Mouse (Mus musculus) liver, embryonic 12.5 days (tissue): ENCODE measurements around the gene Slc29a1. TPM values are rescaled to one million over a fixed set of nuclear protein-coding genes. Genes with fewer than 3 reads are reported as not detected.

Source experiments
- ATAC-seq: fragments of 200-750 bp; cut with Nextera tagmentation; 2 replicates; pipeline ENCODE4 v1.8.0; 2017; ENCODE audit warnings: moderate number of reproducible peaks, mild to moderate bottlenecking, moderate library complexity
- H3K27ac ChIP-seq: fragments of 300-500 bp; sonication (generic); 2 replicates; pipeline ENCODE4 v1.5.1; 2016; ENCODE audit warnings: mild to moderate bottlenecking
- H3K27me3 ChIP-seq: fragments of 300-500 bp; sonication (generic); replicated peaks from 2 replicates; pipeline ENCODE4 v1.6.1; 2016; ENCODE audit warnings: mild to moderate bottlenecking, moderate library complexity
- H3K36me3 ChIP-seq: fragments of 300-500 bp; sonication (generic); 2 replicates; pipeline ENCODE4 v1.6.1; 2016; ENCODE audit warnings: mild to moderate bottlenecking, moderate library complexity
- H3K4me1 ChIP-seq: fragments of 300-500 bp; sonication (generic); 2 replicates; pipeline ENCODE4 v1.6.1; 2016
- H3K4me2 ChIP-seq: fragments of 300-500 bp; sonication (generic); 2 replicates; pipeline ENCODE4 v1.6.1; 2016; ENCODE audit warnings: mild to moderate bottlenecking, moderate library complexity
- H3K4me3 ChIP-seq: fragments of 300-500 bp; sonication (generic); 2 replicates; pipeline ENCODE4 v1.5.1; 2016; ENCODE audit warnings: mild to moderate bottlenecking, moderate library complexity
- H3K9ac ChIP-seq: fragments of 300-500 bp; sonication (generic); 2 replicates; pipeline ENCODE4 v1.6.1; 2016; ENCODE audit warnings: mild to moderate bottlenecking, moderate library complexity
- H3K9me3 ChIP-seq: fragments of 300-500 bp; sonication (generic); replicated peaks from 2 replicates; pipeline ENCODE4 v1.6.1; 2016; ENCODE audit warnings: mild to moderate bottlenecking, moderate library complexity
- WGBS: fragments of 180-500 bp; shearing (Covaris S2); methylation state at CpG from one replicate; pipeline ENCODE4 v1.1.7; 2016; ENCODE audit not compliant: insufficient replicate concordance; 5-methylcytosine and 5-hydroxymethylcytosine counted together
- polyA plus RNA-seq: library from polyadenylated mRNA; unstranded; fragments of >200 nt; fragmentation: Nextera tagmentation; extraction: Ambion mirVana; gene quantifications from 2 replicates; pipeline ENCODE4 v1.2.1, GENCODE M21; 2016

Slc29a1 gene
- polyA plus RNA-seq, 1 experiment from 2014 or later, result 267 TPM

- Histone ChIP-seq H3K27ac (no peak overlapping the region), H3K4me1 (peaks cover 44% of the 10 kb centered on the region), H3K27me3 (peaks cover 7% of the 10 kb centered on the region), H3K4me2 (no peak overlapping the region), H3K4me3 (no peak overlapping the region), H3K9ac (no peak overlapping the region), H3K9me3 (no peaks in the 10 kb centered on the region), H3K36me3 (no peaks in the 10 kb centered on the region)
- WGBS, result 78% methylated on average over 15 of the region's 15 CpGs
- no peak for ATAC-seq
These were observed 7.8 kb upstream of the Slc29a1 start for GRCm38 (mm10) chr17:45606992-45607879.

DNA sequence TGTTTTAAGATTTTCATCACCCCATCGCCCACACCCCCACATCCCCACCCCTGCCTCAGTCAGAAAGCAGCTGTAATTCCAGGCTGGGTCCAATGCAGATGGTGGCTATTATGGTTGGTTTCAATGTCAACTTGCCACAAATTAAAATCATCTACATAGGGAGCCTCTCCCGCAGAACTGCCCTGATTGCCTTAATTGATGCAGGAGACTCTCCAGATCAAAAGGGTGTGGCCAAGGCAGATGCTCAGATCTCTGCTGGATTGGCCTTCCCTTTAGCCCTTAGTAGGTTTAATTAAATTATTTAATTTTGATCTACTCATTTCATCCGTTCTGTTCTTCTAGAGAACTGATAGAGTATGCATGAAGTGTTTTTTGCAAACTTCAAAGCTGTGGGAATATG is 3.6 kb upstream of the Slc29a1 start:
- Histone ChIP-seq H3K27ac (no peak overlapping the region), H3K9me3 (no peaks in the 10 kb centered on the region), H3K36me3 (no peaks in the 10 kb centered on the region), H3K4me3 (no peak overlapping the region), H3K9ac (no peak overlapping the region), H3K27me3 (peaks cover 14% of the 10 kb centered on the region), H3K4me1 (peaks cover 55% of the 10 kb centered on the region), H3K4me2 (no peak overlapping the region)
- 72% methylated on average over 3 of the region's 3 CpGs for WGBS
- ATAC-seq, result no peak

DNA sequence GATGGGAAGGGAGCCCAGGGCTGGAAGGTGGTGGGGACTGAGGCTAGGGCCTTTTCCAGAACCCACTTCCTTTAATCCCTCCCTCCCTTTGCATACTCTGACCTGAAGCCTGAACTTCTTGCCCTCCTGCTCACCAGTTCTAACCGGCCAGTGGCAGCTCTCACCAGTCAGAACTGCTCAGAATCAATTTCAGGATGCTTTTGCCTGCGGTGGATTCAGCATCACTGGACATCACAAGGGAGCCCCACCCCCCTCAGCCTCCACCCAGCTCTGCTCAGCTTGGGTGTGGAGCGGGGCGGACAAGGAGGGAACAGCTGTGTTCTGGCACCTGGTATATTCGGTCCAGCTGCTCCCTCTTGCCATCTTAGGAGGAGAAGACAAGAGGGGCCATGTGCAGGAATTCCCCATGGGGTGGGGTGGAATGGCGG is 2.5 kb upstream of the Slc29a1 start, which contains the start of gene Mymx:
Gene Mymx, minus strand, starts transcription at position 226 of the 428 bp plus-strand sequence.
- Histone ChIP-seq H3K36me3 (no peaks in the 10 kb centered on the region), H3K4me2 (peak within 1 kb of the TSS; percentile 71), H3K9me3 (no peaks in the 10 kb centered on the region), H3K27ac (peak within 1 kb of the TSS; percentile 43; the same call in 1 of the 2 replicates), H3K27me3 (peaks cover 14% of the 10 kb centered on the region), H3K9ac (peak within 1 kb of the TSS; percentile 54), H3K4me3 (peak within 1 kb of the TSS; percentile 30), H3K4me1 (peaks cover 66% of the 10 kb centered on the region)
- 64% methylated on average over 6 of the region's 6 CpGs for WGBS
- ATAC-seq, result no peak

DNA sequence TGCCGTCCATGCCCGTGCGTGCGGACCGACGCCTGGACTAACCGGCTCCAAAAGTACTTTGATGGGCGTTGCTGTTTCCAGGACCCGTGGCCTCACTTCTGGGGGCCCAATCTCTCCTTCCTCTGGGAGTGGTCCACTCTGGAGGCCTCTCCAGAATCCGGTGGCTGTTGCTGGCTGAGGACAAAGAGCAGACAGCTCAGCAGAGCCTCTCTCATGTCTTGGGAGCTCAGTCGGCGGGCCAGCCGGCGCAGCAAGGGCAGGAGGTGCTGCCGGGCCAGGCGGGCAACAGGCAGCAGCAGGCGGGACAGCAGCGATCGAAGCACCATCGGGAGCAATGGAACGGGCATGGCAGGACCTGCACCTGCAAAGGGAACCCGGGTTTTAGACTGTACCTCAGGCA is 1.9 kb upstream of the Slc29a1 start:
- Histone ChIP-seq H3K4me3 (peak overlapping the region; percentile 30), H3K9me3 (no peaks in the 10 kb centered on the region), H3K4me2 (peak overlapping the region; percentile 71), H3K27ac (0 out of 2 replicates have a peak overlapping the region, but pooled peaks have one; percentile 43), H3K9ac (peak overlapping the region; percentile 54), H3K36me3 (no peaks in the 10 kb centered on the region), H3K27me3 (peaks cover 14% of the 10 kb centered on the region), H3K4me1 (peaks cover 72% of the 10 kb centered on the region)
- ATAC-seq, result 0 out of 2 replicates have a peak, but pooled peaks have one; percentile 9
- WGBS, result 24% methylated on average over 22 of the region's 22 CpGs

DNA sequence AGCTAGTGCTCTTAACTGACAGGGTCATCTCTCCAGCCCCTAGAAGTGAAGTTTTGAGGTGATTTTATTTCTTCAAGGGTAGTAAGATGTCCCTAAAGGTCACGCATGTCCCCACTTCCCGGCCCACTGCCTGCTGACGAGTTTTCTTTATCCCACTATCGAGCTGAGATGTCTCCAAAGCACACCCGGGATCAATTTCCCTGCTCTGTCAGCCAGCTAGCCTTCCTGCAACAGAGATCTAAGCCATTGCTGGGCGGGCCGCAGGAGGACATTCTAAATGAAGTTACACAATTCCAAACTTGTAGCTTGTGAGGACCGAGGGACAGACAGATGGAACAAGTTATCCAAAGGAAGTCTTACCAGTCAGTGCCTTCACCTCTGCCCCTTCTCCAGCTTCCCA is 861 bp upstream of the Slc29a1 start:
- no peak overlapping the region for H3K27ac ChIP-seq
- no peak for ATAC-seq
- 67% methylated on average over 8 of the region's 8 CpGs for WGBS
- H3K4me3 ChIP-seq, result no peak overlapping the region
- H3K9ac ChIP-seq, result 0 out of 2 replicates have a peak overlapping the region, but pooled peaks have one; percentile 17
- H3K27me3 ChIP-seq, result peaks cover 14% of the 10 kb centered on the region
- peaks cover 81% of the 10 kb centered on the region for H3K4me1 ChIP-seq
- H3K9me3 ChIP-seq, result no peaks in the 10 kb centered on the region
- no peaks in the 10 kb centered on the region for H3K36me3 ChIP-seq
- H3K4me2 ChIP-seq, result peak overlapping the region; percentile 71; the same call in 1 of the 2 replicates

GRCm38 (mm10) chr17:45598891-45599290 is 515 bp downstream of the Slc29a1 start:
- H3K36me3 ChIP-seq, result no peaks in the 10 kb centered on the region
- H3K4me3 ChIP-seq, result peak overlapping the region; percentile 50; the same call in 1 of the 2 replicates
- H3K4me2 ChIP-seq, result peak overlapping the region; percentile 86
- peak overlapping the region; percentile 67 for H3K9ac ChIP-seq
- H3K4me1 ChIP-seq, result peaks cover 84% of the 10 kb centered on the region
- H3K9me3 ChIP-seq, result no peaks in the 10 kb centered on the region
- no peak for ATAC-seq
- H3K27me3 ChIP-seq, result peaks cover 12% of the 10 kb centered on the region
- no peak overlapping the region for H3K27ac ChIP-seq
- 48% methylated on average over 3 of the region's 3 CpGs for WGBS

DNA sequence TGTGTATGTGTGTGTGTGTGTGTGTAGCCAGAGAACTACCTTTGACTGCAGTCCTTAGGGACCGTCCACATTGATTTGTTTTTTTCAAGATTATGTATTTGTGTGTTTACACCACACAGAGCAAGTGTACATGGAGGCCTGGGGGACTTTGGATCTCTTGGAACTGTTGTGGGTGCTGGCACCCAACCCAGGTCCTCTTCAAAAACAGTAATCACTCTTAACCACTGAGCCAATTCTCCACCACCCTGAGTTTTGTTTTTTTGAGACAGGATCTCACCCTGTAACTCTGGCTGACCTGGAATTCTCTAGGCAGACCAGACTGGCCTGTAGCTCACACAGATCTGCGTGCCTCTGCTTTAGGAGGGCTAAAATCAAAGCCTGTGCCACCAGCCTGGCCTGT is 1.0 kb downstream of the Slc29a1 start:
- Histone ChIP-seq H3K27me3 (peaks cover 7% of the 10 kb centered on the region), H3K4me3 (no peak overlapping the region), H3K9ac (no peak overlapping the region), H3K36me3 (no peaks in the 10 kb centered on the region), H3K4me1 (peaks cover 88% of the 10 kb centered on the region), H3K4me2 (no peak overlapping the region), H3K27ac (peak overlapping the region; percentile 23; the same call in 1 of the 2 replicates), H3K9me3 (no peaks in the 10 kb centered on the region)
- 85% methylated on average over 2 of the region's 2 CpGs for WGBS
- no peak for ATAC-seq

DNA sequence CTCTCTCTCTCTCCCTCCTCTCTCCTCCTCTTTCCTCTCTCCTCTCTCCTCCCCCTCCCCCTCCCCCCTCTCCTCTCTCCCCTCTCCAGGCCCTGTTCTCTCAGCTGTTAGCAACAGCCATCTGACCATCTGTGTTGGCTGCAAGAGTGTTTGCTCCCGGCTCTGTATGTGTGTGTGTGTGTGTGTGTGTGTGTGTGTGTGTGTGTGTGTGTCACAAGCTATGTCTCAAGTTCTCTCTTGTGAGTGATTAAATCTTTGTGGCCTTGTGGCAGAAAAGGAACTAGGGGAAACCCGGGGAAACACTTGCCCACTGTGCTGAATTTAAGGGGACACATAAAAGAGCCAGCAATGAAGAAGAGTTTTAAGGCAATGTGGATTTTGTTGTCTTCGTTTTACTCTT is 1.6 kb downstream of the Slc29a1 start:
- peak overlapping the region; percentile 33; the same call in 1 of the 2 replicates for H3K27ac ChIP-seq

GRCm38 (mm10) chr17:45596631-45597396 is 2.6 kb downstream of the Slc29a1 start:
- Histone ChIP-seq H3K4me2 (peak overlapping the region; percentile 93), H3K36me3 (peaks cover 6% of the 10 kb centered on the region), H3K27ac (peak overlapping the region; percentile 93), H3K27me3 (peaks cover 6% of the 10 kb centered on the region; the same call in 1 of the 2 replicates), H3K4me3 (no peak overlapping the region), H3K4me1 (peaks cover 94% of the 10 kb centered on the region), H3K9me3 (no peaks in the 10 kb centered on the region), H3K9ac (0 out of 2 replicates have a peak overlapping the region, but pooled peaks have one; percentile 6)
- WGBS, result 33% methylated on average over 11 of the region's 11 CpGs
- ATAC-seq, result peak; percentile 28

More for the DNA sequence above, 1.6 kb downstream of the Slc29a1 start:
- H3K4me3 ChIP-seq, result no peak overlapping the region
- peaks cover 92% of the 10 kb centered on the region for H3K4me1 ChIP-seq
- 22% methylated on average over 3 of the region's 3 CpGs for WGBS
- no peaks in the 10 kb centered on the region for H3K9me3 ChIP-seq
- H3K36me3 ChIP-seq, result no peaks in the 10 kb centered on the region
- peaks cover 6% of the 10 kb centered on the region for H3K27me3 ChIP-seq
- H3K9ac ChIP-seq, result no peak overlapping the region
- H3K4me2 ChIP-seq, result no peak overlapping the region
- ATAC-seq, result no peak

GRCm38 (mm10) chr17:45595736-45596390 is 3.5 kb downstream of the Slc29a1 start:
- Histone ChIP-seq H3K27ac (peak overlapping the region; percentile 93), H3K4me1 (peaks cover 94% of the 10 kb centered on the region), H3K9ac (peak overlapping the region; percentile 89), H3K9me3 (no peaks in the 10 kb centered on the region), H3K36me3 (peaks cover 15% of the 10 kb centered on the region), H3K27me3 (no peaks in the 10 kb centered on the region), H3K4me3 (peak overlapping the region; percentile 81), H3K4me2 (peak overlapping the region; percentile 93)
- ATAC-seq, result no peak
- 11% methylated on average over 23 of the region's 23 CpGs for WGBS
